Mouse (Mus musculus) thymus, adult 2 months (tissue): ENCODE data around the gene Gm20388. TPM values are rescaled to one million over a fixed set of nuclear protein-coding genes. Genes with fewer than 3 reads are reported as not detected.
"Not testable (repeated sequence)": the region's sequence is repeated elsewhere in the genome, so short reads cannot be mapped to it uniquely, and the experiment has no call there.

ENCODE experiments used
- DNase-seq: peaks from one replicate; pipeline ENCODE4 v3.0.0; 2021
- H3K27ac ChIP-seq: fragments of 200-500 bp; 2 replicates; pipeline ENCODE4 v1.5.1; 2012; ENCODE audit warnings: low read length, control low read depth; ENCODE audit not compliant: control insufficient read depth, insufficient read depth
- H3K27me3 ChIP-seq: fragments of 200-500 bp; 2 replicates; pipeline ENCODE4 v1.6.1; 2012; ENCODE audit warnings: mild to moderate bottlenecking, low read length, moderate library complexity, mixed read lengths; ENCODE audit not compliant: control insufficient read depth, insufficient read depth
- H3K36me3 ChIP-seq: fragments of 200-500 bp; 2 replicates; pipeline ENCODE4 v1.6.1; 2012; ENCODE audit warnings: mild to moderate bottlenecking, low read length, moderate library complexity; ENCODE audit not compliant: control insufficient read depth, insufficient read depth
- H3K4me1 ChIP-seq: fragments of 200-500 bp; replicated peaks from 2 replicates; pipeline ENCODE4 v1.6.1; 2012; ENCODE audit warnings: low read length; ENCODE audit not compliant: control insufficient read depth, insufficient read depth
- H3K4me3 ChIP-seq: fragments of 200-500 bp; 2 replicates; pipeline ENCODE4 v1.5.1; 2012; ENCODE audit warnings: mild to moderate bottlenecking, low read length, control low read depth, moderate library complexity; ENCODE audit not compliant: control insufficient read depth, insufficient read depth
- CTCF ChIP-seq: fragments of 200-500 bp; IDR thresholded peaks from 2 replicates; pipeline ENCODE4 v1.5.1; 2012; ENCODE audit warnings: mild to moderate bottlenecking, control low read depth, low read length, moderate library complexity, borderline replicate concordance; ENCODE audit not compliant: control insufficient read depth, poor library complexity, insufficient read depth; ENCODE audit errors: extremely low read depth
- POLR2A ChIP-seq: fragments of 200-500 bp; IDR thresholded peaks from 2 replicates; pipeline ENCODE4 v1.6.1; 2012; ENCODE audit warnings: mild to moderate bottlenecking, low read length, control low read depth, moderate library complexity; ENCODE audit not compliant: control insufficient read depth, poor library complexity, insufficient read depth; ENCODE audit errors: extremely low read depth
- WGBS: fragments of 180-500 bp; shearing (Covaris S2); methylation state at CpG from one replicate; pipeline ENCODE4 v1.1.7; 2018; 5-methylcytosine and 5-hydroxymethylcytosine counted together
- polyA plus RNA-seq: library from polyadenylated mRNA; depleted of rRNA; stranded (reverse); fragments of >200 nt; gene quantifications from 2 replicates; pipeline ENCODE4 v1.2.3, GENCODE M21; 2012

Gm20388 gene
- polyA plus RNA-seq, 1 experiment: 103 TPM

DNA sequence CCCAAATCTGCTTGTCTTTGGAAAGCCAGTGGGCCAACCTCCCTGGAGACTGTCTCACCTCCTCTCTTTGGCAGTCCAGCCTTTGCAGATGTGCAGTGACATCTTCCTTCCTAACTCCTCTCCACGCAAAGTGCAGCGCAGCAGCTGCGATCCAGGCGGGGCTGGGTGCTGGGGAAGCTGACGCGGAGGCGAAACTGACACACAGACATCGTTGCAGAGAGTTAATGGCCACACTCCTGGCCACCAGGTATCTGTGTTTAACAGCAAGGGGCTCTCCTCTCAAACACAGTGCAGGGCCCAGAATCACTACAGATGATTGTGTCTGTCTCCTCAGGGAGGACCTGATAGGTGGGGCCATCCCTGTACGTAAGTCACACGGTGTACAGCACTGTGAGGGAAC lies 3360.5 kb downstream of the Gm20388 start:
- H3K27ac ChIP-seq: no peak overlapping the region
- H3K36me3 ChIP-seq: peaks cover 21% of the 10 kb centered on the region
- H3K4me1 ChIP-seq: no peaks in the 10 kb centered on the region
- no peak for DNase-seq
- no peak for TF ChIP-seq CTCF
- TF ChIP-seq POLR2A: no peak
- WGBS: 95% methylated on average over 10 of the region's 10 CpGs
- no peak overlapping the region for H3K4me3 ChIP-seq
- H3K27me3 ChIP-seq: no peaks in the 10 kb centered on the region

DNA sequence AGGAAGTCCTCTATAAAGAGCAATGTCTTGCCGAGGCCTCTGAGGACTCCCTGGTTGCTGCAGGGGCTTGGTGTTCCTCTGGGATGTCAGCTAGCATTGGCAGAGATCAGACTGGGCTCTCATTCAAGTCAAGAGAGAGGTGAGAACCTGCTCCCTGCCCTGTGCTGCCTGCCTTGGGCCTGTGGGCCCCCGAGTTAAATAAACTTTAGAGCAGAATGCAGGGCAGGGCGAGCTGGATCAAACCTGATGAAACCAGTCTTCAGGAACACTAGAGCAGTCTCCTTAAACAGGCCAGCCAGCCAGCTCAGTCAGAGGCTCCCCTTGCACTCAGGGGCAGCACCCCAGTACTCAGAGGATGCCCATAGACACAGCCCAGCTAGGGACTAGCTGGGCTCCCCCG lies 3361.3 kb downstream of the Gm20388 start:
- Histone ChIP-seq H3K36me3 (peaks cover 13% of the 10 kb centered on the region), H3K4me1 (no peaks in the 10 kb centered on the region), H3K27ac (no peak overlapping the region), H3K4me3 (no peak overlapping the region), H3K27me3 (no peaks in the 10 kb centered on the region)
- 86% methylated on average over 4 of the region's 4 CpGs for WGBS
- DNase-seq: no peak
- no peak for TF ChIP-seq POLR2A
- no peak for TF ChIP-seq CTCF

DNA sequence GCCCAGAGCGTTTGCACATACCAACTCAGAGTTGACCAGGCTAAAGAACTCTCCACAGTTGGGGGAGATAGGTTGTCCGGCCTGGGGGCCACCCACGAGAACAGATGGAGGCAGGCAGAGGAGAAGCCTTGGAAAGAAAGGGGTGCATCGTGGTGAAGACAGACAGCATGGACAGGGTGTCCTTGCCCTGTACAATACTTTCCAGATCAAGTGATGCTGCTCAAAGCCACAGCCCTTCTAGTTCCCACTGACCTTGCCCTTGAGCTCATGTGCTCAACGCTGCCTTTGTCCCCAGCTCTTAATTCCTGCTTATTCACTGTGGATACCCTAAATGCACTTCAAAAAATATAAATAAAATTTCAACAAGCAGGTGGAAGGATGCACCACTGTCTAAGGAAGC lies 3363.8 kb downstream of the Gm20388 start:
- H3K36me3 ChIP-seq: no peaks in the 10 kb centered on the region
- H3K27me3 ChIP-seq: no peaks in the 10 kb centered on the region
- no peaks in the 10 kb centered on the region for H3K4me1 ChIP-seq
- no peak for DNase-seq
- H3K4me3 ChIP-seq: no peak overlapping the region
- WGBS: 95% methylated on average over 5 of the region's 5 CpGs
- no peak overlapping the region for H3K27ac ChIP-seq
- TF ChIP-seq POLR2A: no peak
- no peak for TF ChIP-seq CTCF

DNA sequence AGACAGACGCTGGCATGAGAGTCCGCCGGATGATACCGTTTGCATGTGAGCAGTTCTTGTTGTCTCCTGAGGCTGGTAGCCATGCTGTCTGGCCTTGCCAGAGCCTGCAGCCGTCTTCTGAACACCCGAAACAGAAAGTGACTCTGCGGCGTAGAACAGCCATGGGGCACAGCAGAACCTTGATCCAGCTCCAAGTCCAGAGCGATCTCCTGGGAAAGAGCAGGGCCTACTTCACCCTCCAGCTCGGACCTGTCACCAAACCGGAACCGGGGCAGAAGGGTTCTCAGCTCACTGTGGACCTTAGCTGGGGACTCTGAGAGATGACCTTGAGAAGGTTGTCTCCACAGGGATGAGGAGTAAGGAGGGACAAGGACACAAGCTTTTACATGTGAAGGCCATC lies 3364.5 kb downstream of the Gm20388 start:
- Histone ChIP-seq H3K27me3 (no peaks in the 10 kb centered on the region), H3K27ac (no peak overlapping the region), H3K4me3 (no peak overlapping the region), H3K4me1 (no peaks in the 10 kb centered on the region), H3K36me3 (no peaks in the 10 kb centered on the region)
- DNase-seq: no peak
- 95% methylated on average over 12 of the region's 12 CpGs for WGBS
- no peak for TF ChIP-seq CTCF
- no peak for TF ChIP-seq POLR2A

DNA sequence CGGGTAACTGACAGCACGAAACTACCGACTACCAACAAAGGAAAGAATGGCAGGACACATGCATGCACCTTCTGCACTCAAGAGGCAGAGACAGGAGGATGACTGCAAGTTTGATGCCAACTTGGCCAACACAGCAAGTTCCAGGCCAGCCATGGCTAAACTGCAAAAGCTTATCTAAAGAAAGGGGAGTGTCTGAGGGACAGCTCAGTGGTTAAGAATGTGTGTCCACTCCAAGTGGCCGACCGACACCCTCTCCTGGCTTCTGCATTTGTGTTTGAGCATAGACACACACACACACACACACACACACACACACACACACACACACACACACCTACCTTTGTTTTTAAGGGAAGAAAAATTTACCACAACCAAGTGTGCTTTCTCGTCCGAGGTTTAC lies 3367.8 kb downstream of the Gm20388 start:
- TF ChIP-seq POLR2A: no peak
- no peak for TF ChIP-seq CTCF
- WGBS: 86% methylated on average over 7 of the region's 7 CpGs
- Histone ChIP-seq H3K27me3 (no peaks in the 10 kb centered on the region), H3K4me3 (no peak overlapping the region), H3K4me1 (no peaks in the 10 kb centered on the region), H3K36me3 (no peaks in the 10 kb centered on the region), H3K27ac (no peak overlapping the region)
- DNase-seq: no peak

DNA sequence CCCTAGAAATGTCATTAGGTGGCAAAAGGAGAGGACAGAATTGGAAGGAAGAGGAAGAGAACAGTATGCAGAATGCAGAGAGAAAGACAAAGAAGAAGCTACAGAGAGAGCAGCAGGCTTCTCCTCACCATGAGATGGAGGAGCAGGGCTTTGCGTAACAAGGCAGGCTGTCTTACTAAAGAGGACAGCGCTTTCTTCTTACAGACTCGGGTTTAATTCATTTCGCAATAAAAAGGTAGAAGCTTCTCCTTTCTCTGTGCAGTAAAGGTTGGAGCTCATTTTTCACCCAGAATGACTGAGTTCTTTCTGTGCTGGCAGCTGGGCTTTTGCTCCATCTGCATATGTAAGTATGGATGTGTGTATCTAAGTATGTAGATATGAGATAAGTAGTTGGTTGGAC lies 3369.2 kb downstream of the Gm20388 start:
- no peak overlapping the region for H3K27ac ChIP-seq
- no peaks in the 10 kb centered on the region for H3K27me3 ChIP-seq
- no peak for TF ChIP-seq POLR2A
- no peak for TF ChIP-seq CTCF
- no peak for DNase-seq
- no peaks in the 10 kb centered on the region for H3K4me1 ChIP-seq
- 89% methylated on average over 4 of the region's 4 CpGs for WGBS
- no peaks in the 10 kb centered on the region for H3K36me3 ChIP-seq
- no peak overlapping the region for H3K4me3 ChIP-seq

DNA sequence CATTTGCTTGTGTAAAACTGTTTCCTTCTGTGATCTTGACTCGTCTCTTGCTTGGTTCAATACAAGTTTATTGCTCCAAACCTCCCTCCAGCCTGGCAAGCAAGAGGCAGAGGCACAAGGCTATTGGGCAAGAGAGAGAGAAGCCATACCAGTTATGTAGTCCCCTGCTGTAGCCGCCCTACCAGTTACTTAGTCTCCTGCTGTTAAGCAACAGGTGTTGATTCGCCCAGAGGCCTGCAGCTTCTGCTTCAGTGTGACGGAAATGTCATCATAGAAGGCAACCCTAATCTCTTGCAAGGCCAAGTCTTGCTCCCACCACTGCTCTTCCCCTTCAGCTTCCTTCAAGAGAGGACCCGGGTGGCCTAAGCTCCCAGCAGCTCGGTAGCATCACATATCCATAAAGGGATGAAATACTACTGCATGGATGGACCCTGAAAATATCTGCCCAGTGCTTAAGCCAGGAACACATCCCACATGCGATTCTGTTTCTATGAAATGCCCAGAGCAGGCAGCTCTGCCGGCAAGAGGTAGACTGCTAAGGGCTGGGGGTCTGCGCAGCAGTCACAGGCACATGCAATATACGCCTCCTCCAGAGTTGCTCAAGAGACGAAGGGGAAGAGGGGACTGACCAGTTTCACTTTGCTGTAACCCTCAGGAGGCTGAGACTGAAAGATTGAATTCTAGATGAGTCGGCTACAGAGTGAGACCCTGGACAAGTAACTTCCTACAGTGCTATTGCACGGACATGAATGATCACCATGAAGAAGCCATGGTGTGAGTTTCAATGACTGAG lies 3369.9 kb downstream of the Gm20388 start:
- Histone ChIP-seq H3K4me1 (no peaks in the 10 kb centered on the region), H3K27me3 (no peaks in the 10 kb centered on the region), H3K36me3 (no peaks in the 10 kb centered on the region), H3K4me3 (no peak overlapping the region), H3K27ac (no peak overlapping the region)
- TF ChIP-seq CTCF: no peak
- TF ChIP-seq POLR2A: no peak
- no peak for DNase-seq
- 96% methylated on average over 13 of the region's 13 CpGs for WGBS

DNA sequence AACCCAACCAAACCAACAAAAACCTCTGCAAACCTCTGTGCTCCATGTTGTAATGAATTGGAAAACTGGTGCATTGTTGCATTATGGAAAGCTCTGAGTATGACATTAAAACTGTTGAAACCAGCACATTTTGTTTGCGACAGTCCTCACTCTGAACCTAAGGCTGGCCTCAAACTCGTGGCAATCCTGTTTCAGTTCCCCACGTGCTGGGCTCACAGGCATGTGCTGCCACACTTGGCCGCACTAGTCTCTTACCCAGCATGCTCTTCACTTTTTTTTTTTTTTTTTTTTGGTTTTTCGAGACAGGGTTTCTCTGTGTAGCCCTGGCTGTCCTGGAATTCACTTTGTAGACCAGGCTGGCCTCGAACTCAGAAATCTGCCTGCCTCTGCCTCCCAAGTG lies 3372.4 kb downstream of the Gm20388 start:
- not testable (repeated sequence) for H3K4me1 ChIP-seq, H3K27me3 ChIP-seq

More for the DNA sequence above, 3372.4 kb downstream of the Gm20388 start:
- not testable (repeated sequence) for H3K4me3 ChIP-seq, H3K36me3 ChIP-seq, H3K27ac ChIP-seq, DNase-seq
- WGBS: 87% methylated on average over 6 of the region's 6 CpGs
